Mouse (Mus musculus) lung, embryonic 15.5 days (tissue): ENCODE results near the gene Zfp868. TPM values are rescaled to one million over a fixed set of nuclear protein-coding genes. Genes with fewer than 3 reads are reported as not detected.
"Not testable (repeated sequence)": the region's sequence is repeated elsewhere in the genome, so short reads cannot be mapped to it uniquely, and the experiment has no call there.

Source experiments
- ATAC-seq: fragments of 200-750 bp; cut with Nextera tagmentation; 2 replicates; pipeline ENCODE4 v1.8.0; 2017; ENCODE audit warnings: moderate number of reproducible peaks, borderline replicate concordance; ENCODE audit not compliant: low FRiP score, low TSS enrichment; ENCODE audit errors: extremely low read depth
- H3K27ac ChIP-seq: fragments of 300-500 bp; sonication (generic); 2 replicates; pipeline ENCODE4 v1.5.1; 2015; ENCODE audit warnings: moderate library complexity, mild to moderate bottlenecking, inconsistent platforms
- H3K27me3 ChIP-seq: fragments of 300-500 bp; sonication (generic); 2 replicates; pipeline ENCODE4 v1.6.1; 2015; ENCODE audit warnings: inconsistent platforms
- H3K36me3 ChIP-seq: fragments of 300-500 bp; sonication (generic); 2 replicates; pipeline ENCODE4 v1.6.1; 2015; ENCODE audit warnings: inconsistent platforms
- H3K4me1 ChIP-seq: fragments of 300-500 bp; sonication (generic); 2 replicates; pipeline ENCODE4 v1.6.1; 2015; ENCODE audit warnings: inconsistent platforms
- H3K4me2 ChIP-seq: fragments of 300-500 bp; sonication (generic); 2 replicates; pipeline ENCODE4 v1.6.1; 2015; ENCODE audit warnings: inconsistent platforms, mild to moderate bottlenecking, moderate library complexity
- H3K4me3 ChIP-seq: fragments of 300-500 bp; sonication (generic); 2 replicates; pipeline ENCODE4 v1.5.1; 2015; ENCODE audit warnings: mild to moderate bottlenecking, inconsistent platforms
- H3K9ac ChIP-seq: fragments of 300-500 bp; sonication (generic); 2 replicates; pipeline ENCODE4 v1.6.1; 2015; ENCODE audit warnings: inconsistent platforms
- H3K9me3 ChIP-seq: fragments of 300-500 bp; sonication (generic); 2 replicates; pipeline ENCODE4 v1.6.1; 2016; ENCODE audit warnings: inconsistent platforms
- WGBS: fragments of 180-500 bp; shearing (Covaris S2); methylation state at CpG from one replicate; pipeline ENCODE4 v1.1.7; 2015; 5-methylcytosine and 5-hydroxymethylcytosine counted together
- polyA plus RNA-seq: library from polyadenylated mRNA; unstranded; fragments of >200 nt; fragmentation: Nextera tagmentation; extraction: Ambion mirVana; gene quantifications from 2 replicates; pipeline ENCODE4 v1.2.1, GENCODE M21; 2015

Gene Zfp868
- 23.3 and 24.9 TPM in 2 replicates for polyA plus RNA-seq

DNA sequence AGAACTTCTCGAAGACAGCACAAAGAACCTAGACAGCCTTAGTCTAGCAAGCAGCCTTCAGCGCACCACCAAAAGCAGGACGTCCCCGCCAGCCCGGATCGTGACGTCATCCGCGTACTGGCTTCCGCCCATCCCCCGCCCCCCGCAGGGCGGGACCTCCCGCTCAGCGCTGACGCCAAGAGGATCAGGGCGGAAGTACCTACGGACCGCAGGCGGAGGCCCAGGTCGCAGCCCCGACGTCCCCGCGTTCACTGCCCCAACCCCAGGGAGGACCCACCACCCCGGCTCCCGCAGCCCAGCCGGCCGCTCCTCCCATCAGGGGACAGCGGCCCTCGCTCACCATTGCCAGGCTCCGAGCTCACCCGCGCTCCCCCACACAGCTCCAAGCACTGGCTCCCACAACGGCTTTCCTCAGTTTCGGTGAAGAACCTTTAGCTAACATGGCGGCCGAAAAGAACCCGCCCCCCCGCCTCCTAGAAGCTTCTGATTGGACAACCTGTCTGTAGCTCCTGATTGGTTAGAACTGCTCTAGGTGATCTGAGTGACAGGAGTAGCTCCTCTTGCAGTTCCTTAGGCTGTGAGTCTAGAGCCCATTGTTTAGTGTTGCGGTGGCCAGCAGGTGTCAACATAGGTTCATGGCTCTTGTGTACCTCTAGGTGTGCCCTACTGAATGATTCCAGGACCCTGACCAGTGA, at the start of gene Zfp868:
Gene Zfp868 (minus strand): TSS at position 454 of the 695 bp plus-strand sequence.
- H3K9ac ChIP-seq, result peak within 1 kb of the TSS; percentile 97
- H3K4me3 ChIP-seq, result peak within 1 kb of the TSS; percentile 92
- no peaks in the 10 kb centered on the region for H3K36me3 ChIP-seq
- ATAC-seq, result peak; percentile 99
- WGBS, result under 1% methylated on average over 36 of the region's 41 CpGs
- no peaks in the 10 kb centered on the region for H3K27me3 ChIP-seq
- H3K9me3 ChIP-seq, result no peaks in the 10 kb centered on the region
- H3K27ac ChIP-seq, result peak within 1 kb of the TSS; percentile 99
- H3K4me2 ChIP-seq, result peak within 1 kb of the TSS; percentile 53
- peaks cover 7% of the 10 kb centered on the region for H3K4me1 ChIP-seq

DNA sequence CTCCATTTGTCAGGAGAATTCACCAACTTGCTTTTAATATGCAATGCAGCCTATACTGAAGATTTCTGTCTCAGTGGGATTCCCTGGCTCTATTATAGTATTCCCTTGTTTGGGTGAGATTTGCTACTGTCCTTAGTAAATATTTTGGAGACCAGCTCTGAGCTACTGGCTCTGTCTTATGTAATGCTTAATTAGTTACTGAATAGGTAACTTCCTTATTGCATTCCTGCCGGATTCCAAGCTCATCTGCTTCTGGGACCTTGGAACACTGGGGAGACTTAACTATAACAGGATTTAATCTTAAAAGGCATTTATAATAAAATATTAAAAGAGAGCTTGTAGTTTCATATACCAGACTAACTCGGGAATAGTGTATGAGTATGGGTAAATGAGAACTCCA, 39.7 kb upstream of the Zfp868 start:
- H3K27ac ChIP-seq, H3K9ac ChIP-seq, ATAC-seq, H3K9me3 ChIP-seq, H3K4me3 ChIP-seq, H3K36me3 ChIP-seq, H3K27me3 ChIP-seq, H3K4me1 ChIP-seq, H3K4me2 ChIP-seq: not testable (repeated sequence)
- WGBS, result 76% methylated on average over 2 of the region's 2 CpGs

GRCm38 (mm10) chr8:69661294-69661693, 35.9 kb upstream of the Zfp868 start:
- H3K27me3 ChIP-seq, result no peaks in the 10 kb centered on the region
- ATAC-seq, result no peak
- H3K4me3 ChIP-seq, result no peak overlapping the region
- H3K4me2 ChIP-seq, result no peak overlapping the region
- H3K9me3 ChIP-seq, result peaks cover 4% of the 10 kb centered on the region; the same call in 1 of the 2 replicates
- H3K27ac ChIP-seq, result no peak overlapping the region
- no peaks in the 10 kb centered on the region for H3K4me1 ChIP-seq
- no peak overlapping the region for H3K9ac ChIP-seq
- peaks cover 8% of the 10 kb centered on the region; the same call in 1 of the 2 replicates for H3K36me3 ChIP-seq

DNA sequence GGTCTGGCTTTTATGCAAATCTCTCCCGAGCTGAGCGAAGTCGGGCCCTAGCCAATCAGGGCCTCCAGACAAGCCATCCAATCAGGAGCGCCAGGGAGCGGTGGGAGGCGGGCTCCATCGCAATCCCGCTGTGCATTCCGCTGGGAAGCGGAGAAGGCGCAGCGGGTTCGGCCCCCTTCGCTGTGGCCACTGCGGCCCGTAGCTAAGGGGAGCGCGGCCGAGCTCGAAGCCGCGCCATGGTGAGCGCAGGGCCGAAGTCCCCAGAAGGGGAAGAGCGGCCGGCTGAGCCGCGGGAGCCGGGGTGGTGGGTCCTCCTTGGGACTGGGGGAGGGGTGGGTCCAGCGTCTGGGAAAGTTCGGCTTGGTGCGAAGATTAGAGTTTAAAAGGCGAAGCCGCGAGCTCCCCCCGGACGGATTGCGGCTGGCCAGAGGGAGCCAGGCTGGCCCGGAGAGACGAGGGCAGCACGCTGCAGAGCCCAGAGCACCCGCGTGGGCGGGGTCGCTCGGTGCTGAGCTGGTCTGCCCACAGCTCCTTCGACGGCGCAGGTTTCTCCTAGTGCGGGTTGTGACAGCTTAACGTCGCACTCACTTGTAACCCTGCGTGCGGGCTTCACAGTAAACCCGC, 29.1 kb upstream of the Zfp868 start, which contains the start of gene Zfp964:
Gene Zfp964 (plus strand): TSS at position 122 of the 624 bp plus-strand sequence.
- H3K27me3 ChIP-seq, result no peaks in the 10 kb centered on the region
- no peaks in the 10 kb centered on the region for H3K36me3 ChIP-seq
- peak within 1 kb of the TSS; percentile 77 for H3K9ac ChIP-seq
- H3K4me2 ChIP-seq, result peak within 1 kb of the TSS; percentile 98
- WGBS, result under 1% methylated on average over 55 of the region's 55 CpGs
- H3K4me3 ChIP-seq, result peak within 1 kb of the TSS; percentile 57
- 0 out of 2 replicates have a peak, but pooled peaks cover 4% of the 10 kb centered on the region for H3K9me3 ChIP-seq
- ATAC-seq, result peak; percentile 99
- H3K27ac ChIP-seq, result peak within 1 kb of the TSS; percentile 94
- peaks cover 9% of the 10 kb centered on the region for H3K4me1 ChIP-seq

GRCm38 (mm10) chr8:69653808-69654357, 28.5 kb upstream of the Zfp868 start:
- Histone ChIP-seq H3K9ac (no peak overlapping the region), H3K27ac (no peak overlapping the region), H3K4me1 (peaks cover 9% of the 10 kb centered on the region), H3K27me3 (no peaks in the 10 kb centered on the region), H3K9me3 (0 out of 2 replicates have a peak, but pooled peaks cover 4% of the 10 kb centered on the region), H3K36me3 (no peaks in the 10 kb centered on the region), H3K4me2 (peak overlapping the region; percentile 98), H3K4me3 (peak overlapping the region; percentile 57)
- ATAC-seq, result no peak
- WGBS, result 44% methylated on average over 10 of the region's 10 CpGs

GRCm38 (mm10) chr8:69618078-69618477, 7.3 kb downstream of the Zfp868 start:
- no peaks in the 10 kb centered on the region for H3K27me3 ChIP-seq
- WGBS, result 82% methylated on average over 1 of the region's 1 CpGs
- no peaks in the 10 kb centered on the region for H3K4me1 ChIP-seq
- no peak overlapping the region for H3K27ac ChIP-seq
- H3K9me3 ChIP-seq, result no peaks in the 10 kb centered on the region
- peaks cover 34% of the 10 kb centered on the region; the same call in 1 of the 2 replicates for H3K36me3 ChIP-seq
- H3K4me3 ChIP-seq, result no peak overlapping the region
- peak; percentile 46; the same call in 1 of the 2 replicates for ATAC-seq
- no peak overlapping the region for H3K9ac ChIP-seq
- H3K4me2 ChIP-seq, result no peak overlapping the region

- H3K9me3 ChIP-seq, result no peaks in the 10 kb centered on the region
- peaks cover 57% of the 10 kb centered on the region for H3K36me3 ChIP-seq
- H3K4me1 ChIP-seq, result no peaks in the 10 kb centered on the region
- no peaks in the 10 kb centered on the region for H3K27me3 ChIP-seq
- no peak overlapping the region for H3K4me3 ChIP-seq
- H3K4me2 ChIP-seq, result no peak overlapping the region
- no peak overlapping the region for H3K27ac ChIP-seq
- no peak for ATAC-seq
- H3K9ac ChIP-seq, result no peak overlapping the region
- 58% methylated on average over 2 of the region's 2 CpGs for WGBS
Observed at GRCm38 (mm10) chr8:69614687-69615086, 10.7 kb downstream of the Zfp868 start.

DNA sequence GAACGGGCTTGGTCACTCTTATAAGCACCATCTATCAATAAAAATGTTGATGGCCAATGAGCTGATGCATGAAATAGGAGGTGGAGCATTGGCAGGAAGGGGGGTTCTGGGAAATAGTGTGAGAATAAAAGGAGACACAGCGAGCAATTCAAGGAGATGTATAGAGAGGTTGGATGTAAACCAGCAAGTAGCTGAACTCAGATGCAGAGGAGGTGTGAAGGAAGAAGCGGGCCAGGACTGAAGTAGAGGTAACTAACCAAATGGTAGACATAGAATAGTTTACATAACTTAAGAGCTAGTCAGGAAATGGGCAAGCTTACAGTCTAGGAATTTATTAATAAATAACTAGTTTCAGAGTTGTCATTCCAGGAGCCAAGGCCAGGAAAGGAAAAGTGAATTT, 27.8 kb downstream of the Zfp868 start:
- not testable (repeated sequence) for ATAC-seq, H3K4me1 ChIP-seq, H3K4me3 ChIP-seq, H3K36me3 ChIP-seq, H3K4me2 ChIP-seq, H3K9ac ChIP-seq, H3K9me3 ChIP-seq, H3K27ac ChIP-seq, H3K27me3 ChIP-seq
- WGBS, result 66% methylated on average over 3 of the region's 3 CpGs

- no peaks in the 10 kb centered on the region for H3K36me3 ChIP-seq
- H3K4me3 ChIP-seq, result peak overlapping the region; percentile 48
- H3K27me3 ChIP-seq, result no peaks in the 10 kb centered on the region
- WGBS, result 1% methylated on average over 54 of the region's 54 CpGs
- H3K9me3 ChIP-seq, result no peaks in the 10 kb centered on the region
- H3K4me2 ChIP-seq, result peak overlapping the region; percentile 94
- ATAC-seq, result no peak
- H3K27ac ChIP-seq, result no peak overlapping the region
- H3K4me1 ChIP-seq, result 0 out of 2 replicates have a peak, but pooled peaks cover 4% of the 10 kb centered on the region
- H3K9ac ChIP-seq, result peak overlapping the region; percentile 52
Observed at GRCm38 (mm10) chr8:69584611-69585202, 40.6 kb downstream of the Zfp868 start.

DNA sequence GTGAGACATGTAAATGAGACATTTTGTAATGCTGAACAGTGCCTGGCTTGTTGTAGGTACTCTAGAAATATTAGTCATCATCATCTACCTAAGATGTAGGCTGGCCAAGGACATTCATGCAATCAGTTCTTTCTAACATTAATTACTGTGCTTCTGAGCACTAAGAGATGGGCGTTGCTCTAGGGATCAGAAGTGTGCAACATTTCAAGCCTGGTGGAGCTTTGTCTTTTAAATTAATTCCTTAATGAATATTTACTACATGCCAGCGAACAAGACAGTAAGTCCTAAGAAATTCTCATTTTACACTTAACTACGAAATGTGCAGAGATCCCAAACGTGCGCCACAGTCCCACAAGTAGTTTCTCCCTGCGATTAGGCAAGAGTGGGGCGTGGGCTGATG, 41.1 kb downstream of the Zfp868 start:
- WGBS, result 25% methylated on average over 7 of the region's 7 CpGs
- Histone ChIP-seq H3K9ac (peak overlapping the region; percentile 52), H3K4me3 (peak overlapping the region; percentile 48), H3K4me2 (peak overlapping the region; percentile 94)
- not testable (repeated sequence) for H3K4me1 ChIP-seq, H3K9me3 ChIP-seq, H3K27ac ChIP-seq, H3K27me3 ChIP-seq, H3K36me3 ChIP-seq, ATAC-seq
